Mouse (Mus musculus) Muller cell, postnatal 12 days (primary cell): Measurements from ENCODE around the gene Sfxn5.

ENCODE experiments used
- DNase-seq: peaks from one replicate; pipeline ENCODE4 v3.0.0-alpha.2; 2015; ENCODE audit errors: inconsistent ontology term

Gene Sfxn5

GRCm38 (mm10) chr6:85333000-85333669 is at the start of gene Sfxn5:
Sfxn5 (minus strand) TSS chr6:85333422.
- DNase-seq, result peak; percentile 95

- peak; percentile 71 for DNase-seq
These were observed 49.6 kb upstream of the Sfxn5 start for GRCm38 (mm10) chr6:85382791-85383190.

DNA sequence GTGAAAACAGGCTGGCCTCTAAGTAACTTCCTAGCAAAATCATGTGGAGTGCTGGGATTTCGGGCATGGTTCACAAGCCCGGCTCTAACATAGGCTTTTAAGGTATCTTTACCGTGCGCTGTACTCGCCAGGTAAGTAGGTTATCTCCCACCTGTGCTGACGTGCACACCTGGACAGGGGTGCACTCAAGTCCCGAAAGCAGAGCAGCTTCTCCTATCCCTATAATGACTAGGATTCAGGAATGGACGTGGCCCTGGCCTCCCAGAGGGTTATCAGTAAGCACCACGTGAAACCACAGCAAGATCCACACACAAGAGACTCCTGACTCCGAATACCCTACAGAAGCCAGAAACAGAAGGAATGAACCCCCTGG is 48.4 kb upstream of the Sfxn5 start:
- DNase-seq, result no peak

GRCm38 (mm10) chr6:85380901-85381647 is 47.9 kb upstream of the Sfxn5 start:
- DNase-seq, result no peak

- DNase-seq, result peak; percentile 85
These were observed 47.1 kb upstream of the Sfxn5 start for GRCm38 (mm10) chr6:85380201-85380900.

GRCm38 (mm10) chr6:85378629-85379028 is 45.4 kb upstream of the Sfxn5 start:
- DNase-seq, result no peak

DNA sequence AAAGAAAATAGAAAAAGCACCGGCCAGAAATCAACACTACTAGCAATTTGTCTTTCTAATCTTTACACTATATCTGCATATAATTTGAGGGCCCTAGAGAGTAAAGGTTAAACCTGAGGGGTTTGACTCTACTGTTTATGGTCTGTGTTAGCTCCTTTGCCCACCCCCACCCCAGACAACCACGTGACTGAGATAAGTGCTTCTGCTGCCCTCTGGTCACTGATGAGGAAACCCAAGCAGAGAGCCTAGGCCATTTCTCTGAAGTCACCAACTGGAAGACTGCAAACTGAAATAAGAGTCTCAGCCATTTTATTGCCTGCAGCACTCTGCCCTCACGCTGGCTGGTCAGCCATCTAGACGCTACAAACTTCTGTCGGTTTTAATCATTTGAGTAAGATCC is 44.7 kb upstream of the Sfxn5 start:
- DNase-seq, result no peak

- DNase-seq, result peak; percentile 43
These were observed 44.0 kb upstream of the Sfxn5 start for GRCm38 (mm10) chr6:85377066-85377734.

DNA sequence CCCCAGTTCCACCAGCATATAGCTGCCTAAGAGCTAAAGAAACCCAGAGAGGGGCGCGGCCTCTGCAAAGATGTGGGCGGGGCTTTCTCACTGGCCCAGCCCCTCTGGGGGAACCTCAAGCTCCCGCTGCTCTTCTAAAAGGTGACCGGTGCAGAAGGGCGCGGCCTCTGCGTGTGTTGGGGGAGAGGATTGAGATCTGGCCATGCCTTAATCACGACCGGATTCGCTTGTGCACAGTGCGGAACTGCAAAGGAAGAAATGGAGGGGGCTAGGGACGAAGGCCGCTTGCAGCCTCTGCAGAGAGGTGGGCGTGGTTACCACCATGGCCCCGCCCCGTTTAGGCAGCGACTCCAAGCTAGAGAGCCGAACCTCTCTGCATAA is 41.5 kb upstream of the Sfxn5 start:
- DNase-seq, result peak; percentile 99

- DNase-seq, result no peak
These were observed 40.9 kb upstream of the Sfxn5 start, which contains the start of gene Rab11fip5 for GRCm38 (mm10) chr6:85373951-85374733. Rab11fip5 (minus strand) TSS chr6:85374634.

DNA sequence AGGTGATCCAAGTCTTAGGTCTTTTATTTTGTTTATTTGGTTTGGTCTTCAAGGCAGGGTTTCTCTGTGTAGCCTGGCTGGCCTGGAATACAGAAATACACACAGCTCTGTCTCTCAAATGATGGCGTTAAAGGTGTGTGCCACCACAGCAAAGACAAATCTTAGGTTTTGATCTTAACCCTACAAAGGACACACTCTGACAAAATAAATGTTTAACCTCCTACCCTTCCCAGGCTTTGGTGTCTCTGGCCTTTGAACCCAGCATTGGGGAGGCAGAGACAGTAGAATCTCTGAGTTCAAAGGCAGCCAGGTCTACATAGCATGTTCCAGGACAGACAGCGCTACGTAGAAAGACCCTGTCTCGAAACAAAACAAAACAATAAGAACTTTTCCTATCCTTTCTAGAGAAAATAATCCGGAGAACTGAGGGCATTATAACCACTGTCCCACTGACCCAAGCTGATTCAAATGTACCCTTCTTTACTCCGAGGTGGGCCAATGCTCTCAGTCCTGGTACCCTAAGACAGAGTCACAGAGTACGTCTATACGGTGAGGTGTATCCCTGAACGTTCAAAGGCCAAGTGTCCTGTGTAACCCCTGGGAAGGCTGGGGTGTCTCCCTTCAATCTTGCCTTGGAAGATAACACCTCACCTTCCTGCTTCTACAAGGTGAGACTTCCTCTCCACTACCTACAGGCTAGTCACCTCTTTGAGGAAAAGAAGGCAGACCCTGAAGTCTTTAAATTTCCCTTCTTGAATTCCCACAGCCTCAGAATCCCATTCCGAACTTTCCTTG is 40.0 kb upstream of the Sfxn5 start:
- no peak for DNase-seq

- no peak for DNase-seq
These were observed 39.3 kb upstream of the Sfxn5 start for GRCm38 (mm10) chr6:85372496-85372895.

GRCm38 (mm10) chr6:85371859-85372405 is 38.7 kb upstream of the Sfxn5 start:
- no peak for DNase-seq

GRCm38 (mm10) chr6:85370666-85371430 is 37.6 kb upstream of the Sfxn5 start:
- no peak for DNase-seq

GRCm38 (mm10) chr6:85370041-85370440 is 36.8 kb upstream of the Sfxn5 start:
- DNase-seq, result no peak

DNA sequence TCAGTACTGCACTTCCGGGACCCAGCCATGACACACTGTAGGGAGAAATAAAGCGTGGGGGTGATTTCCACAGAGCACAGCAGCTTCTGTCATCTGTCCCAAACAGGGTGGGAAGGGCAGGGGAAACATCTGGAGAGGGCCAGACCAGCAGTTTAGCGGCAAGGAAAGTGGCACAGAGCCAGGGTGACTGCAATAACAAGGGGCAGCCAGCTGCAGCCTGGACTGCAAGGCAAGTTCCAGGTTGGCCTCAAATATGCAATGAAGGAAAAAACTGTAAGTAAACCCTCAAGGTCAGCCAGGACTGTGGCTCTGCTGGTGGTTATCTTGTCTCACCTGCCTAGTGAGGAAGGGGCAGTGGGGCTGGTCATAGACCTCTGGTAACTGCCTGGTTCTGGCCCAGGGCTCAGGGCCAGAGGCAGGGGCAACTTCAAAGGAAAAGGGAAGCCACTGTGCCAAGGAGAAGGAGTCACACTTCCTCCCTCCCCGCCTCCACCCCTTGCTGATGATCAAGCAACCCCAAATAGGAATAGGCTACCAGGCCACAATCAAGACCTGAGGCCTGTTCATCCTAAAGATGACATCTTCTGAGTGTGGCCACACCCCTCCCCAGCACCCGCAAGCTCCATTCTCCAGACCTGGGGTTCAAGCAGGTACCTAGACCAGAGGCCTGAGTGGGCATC is 36.1 kb upstream of the Sfxn5 start:
- no peak for DNase-seq

GRCm38 (mm10) chr6:85368722-85369121 is 35.5 kb upstream of the Sfxn5 start:
- DNase-seq, result no peak

- DNase-seq, result no peak
These were observed 34.9 kb upstream of the Sfxn5 start for GRCm38 (mm10) chr6:85368166-85368565.

DNA sequence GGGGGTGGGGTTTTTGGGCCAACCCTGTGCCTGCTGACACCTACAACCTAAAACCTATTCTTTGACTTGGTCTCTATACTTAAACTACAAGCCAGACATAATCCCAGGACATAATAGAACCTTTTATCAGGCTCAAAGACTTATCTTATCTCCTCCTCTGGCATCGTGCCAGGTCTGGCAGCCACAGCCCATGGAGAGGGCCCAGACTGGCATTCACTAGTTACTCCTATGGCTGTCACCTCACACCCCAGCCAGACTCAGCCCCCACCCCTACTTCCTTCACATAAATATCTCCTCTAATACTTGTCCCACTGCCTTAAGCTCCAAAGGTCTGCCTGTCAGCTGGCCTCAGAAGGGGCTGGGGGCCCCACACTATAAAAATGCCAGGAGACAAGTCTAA is 33.2 kb upstream of the Sfxn5 start:
- no peak for DNase-seq
